Mouse (Mus musculus): Measurements from ENCODE around the gene Slc11a2. TPM values are rescaled to one million over a fixed set of nuclear protein-coding genes. Genes with fewer than 3 reads are reported as not detected.
"Not testable (repeated sequence)": the region's sequence is repeated elsewhere in the genome, so short reads cannot be mapped to it uniquely, and the experiment has no call there.

Gene Slc11a2
- polyA plus RNA-seq, 1 experiment from 2014 or later = 17.8 TPM

DNA sequence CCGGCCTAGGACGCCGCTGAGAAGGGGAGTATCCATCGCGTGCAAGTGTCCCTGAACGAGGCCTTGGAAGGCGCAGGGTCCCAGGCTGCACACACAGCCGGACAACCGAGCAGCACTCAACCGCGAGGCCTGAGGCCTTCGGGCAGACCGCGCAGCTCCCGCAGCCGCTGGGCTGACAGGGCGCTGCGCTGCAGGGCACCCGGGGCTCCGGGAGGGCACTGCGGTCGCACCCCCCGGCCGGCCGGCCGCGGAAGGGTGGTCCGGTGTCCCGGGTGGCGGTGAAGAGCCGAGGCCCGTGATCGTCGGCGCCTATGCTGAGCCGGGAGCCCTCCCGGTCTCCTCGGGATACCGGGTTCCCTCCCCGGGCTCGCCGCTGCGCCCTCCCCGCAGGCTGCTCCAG lies 2.4 kb downstream of the Slc11a2 start:
- Histone ChIP-seq H3K4me3 (ENCODE audit: low read depth, low read length) (peak overlapping the region; percentile 96), H3K36me3 (ENCODE audit: insufficient read depth) (no peaks in the 10 kb centered on the region), H3K27ac (ENCODE audit: low read depth) (peak overlapping the region; percentile 16; the same call in 1 of the 2 replicates), H3K9me3 (ENCODE audit: low read depth, low read length) (no peaks in the 10 kb centered on the region), H3K27me3 (ENCODE audit: insufficient read depth, low read length) (peaks cover 16% of the 10 kb centered on the region), H3K9ac (peak overlapping the region; percentile 91), H3K4me1 (ENCODE audit: insufficient read depth) (0 out of 2 replicates have a peak, but pooled peaks cover 6% of the 10 kb centered on the region), H3K4me2 (peak overlapping the region; percentile 94)
- ATAC-seq (ENCODE audit: insufficient read depth) = peak; percentile 74
- TF ChIP-seq CTCF (IDR thresholded peaks at IDR 0.05; ENCODE audit: low read depth) = no peak
- peak; percentile 35 for DNase-seq
- WGBS = under 1% methylated on average over 44 of the region's 44 CpGs

DNA sequence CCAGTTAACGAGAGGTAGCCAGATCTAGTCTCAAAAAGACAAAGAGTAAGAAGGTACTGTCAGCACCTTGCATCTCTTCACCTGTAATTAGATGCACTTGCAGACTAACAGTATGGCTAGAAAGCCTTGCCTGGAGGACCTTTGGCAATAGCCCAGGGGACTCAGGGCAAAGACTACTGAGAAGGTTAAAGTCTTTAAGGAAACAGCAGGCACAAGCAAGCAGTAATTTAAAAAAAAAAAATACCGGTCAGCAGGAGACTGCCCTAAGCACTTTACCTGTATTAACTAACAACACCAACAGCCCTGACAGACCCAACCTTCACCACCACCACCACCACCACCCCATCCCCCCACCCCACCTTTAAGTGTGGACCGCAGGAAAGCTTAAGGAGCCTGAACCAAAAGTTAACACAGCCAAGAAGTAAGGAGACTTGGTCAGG lies 3.1 kb downstream of the Slc11a2 start, which contains the start of gene Gm5475:
Gene Gm5475 (plus strand): TSS at position 390 of the 440 bp plus-strand sequence.
- ATAC-seq (ENCODE audit: insufficient read depth); DNase-seq; H3K9me3 ChIP-seq (ENCODE audit: low read depth, low read length); H3K36me3 ChIP-seq (ENCODE audit: insufficient read depth); H3K4me1 ChIP-seq (ENCODE audit: insufficient read depth): not testable (repeated sequence)
- H3K9ac ChIP-seq = peak within 1 kb of the TSS; percentile 91
- 30% methylated on average over 3 of the region's 3 CpGs for WGBS
- H3K4me3 ChIP-seq (ENCODE audit: low read depth, low read length) = peak within 1 kb of the TSS; percentile 96
- peaks cover 16% of the 10 kb centered on the region for H3K27me3 ChIP-seq (ENCODE audit: insufficient read depth, low read length)
- peak within 1 kb of the TSS; percentile 16; the same call in 1 of the 2 replicates for H3K27ac ChIP-seq (ENCODE audit: low read depth)
- peak within 1 kb of the TSS; percentile 94 for H3K4me2 ChIP-seq

DNA sequence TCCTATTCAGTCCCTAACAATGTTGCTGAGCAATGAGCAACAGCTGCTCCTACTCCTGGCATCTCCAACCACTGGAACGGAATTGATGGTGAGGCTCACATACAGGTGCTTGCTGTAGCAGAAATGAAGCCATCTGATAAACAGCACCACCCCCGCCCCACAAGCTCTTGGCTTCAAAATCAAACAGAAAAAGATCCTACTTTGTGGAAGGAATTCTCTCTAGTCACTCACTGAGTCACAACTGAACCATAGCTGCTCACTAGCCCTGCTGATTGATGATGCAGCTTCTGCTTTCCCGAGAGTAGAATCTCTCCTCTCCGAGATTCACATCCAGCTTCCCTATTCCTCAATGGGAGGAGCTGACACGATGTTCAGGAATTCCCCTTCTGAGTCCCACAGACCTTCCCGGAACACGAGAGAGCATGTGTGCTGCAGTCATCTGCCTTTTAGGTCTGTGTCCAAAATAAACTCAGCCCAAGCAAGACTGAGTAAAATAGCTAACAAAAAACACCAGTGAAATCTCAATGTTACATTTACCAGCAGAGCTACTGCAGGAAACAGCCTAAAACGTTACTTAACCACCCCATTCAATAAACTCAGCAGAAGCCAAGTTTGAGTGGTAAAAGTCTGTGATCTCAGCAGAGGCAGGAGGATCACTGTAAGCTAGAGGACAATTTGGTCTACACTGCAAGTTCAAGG lies 3.7 kb downstream of the Slc11a2 start:
- 0 out of 2 replicates have a peak overlapping the region, but pooled peaks have one; percentile 3 for H3K9ac ChIP-seq
- TF ChIP-seq CTCF (IDR thresholded peaks at IDR 0.05; ENCODE audit: low read depth) = no peak

DNA sequence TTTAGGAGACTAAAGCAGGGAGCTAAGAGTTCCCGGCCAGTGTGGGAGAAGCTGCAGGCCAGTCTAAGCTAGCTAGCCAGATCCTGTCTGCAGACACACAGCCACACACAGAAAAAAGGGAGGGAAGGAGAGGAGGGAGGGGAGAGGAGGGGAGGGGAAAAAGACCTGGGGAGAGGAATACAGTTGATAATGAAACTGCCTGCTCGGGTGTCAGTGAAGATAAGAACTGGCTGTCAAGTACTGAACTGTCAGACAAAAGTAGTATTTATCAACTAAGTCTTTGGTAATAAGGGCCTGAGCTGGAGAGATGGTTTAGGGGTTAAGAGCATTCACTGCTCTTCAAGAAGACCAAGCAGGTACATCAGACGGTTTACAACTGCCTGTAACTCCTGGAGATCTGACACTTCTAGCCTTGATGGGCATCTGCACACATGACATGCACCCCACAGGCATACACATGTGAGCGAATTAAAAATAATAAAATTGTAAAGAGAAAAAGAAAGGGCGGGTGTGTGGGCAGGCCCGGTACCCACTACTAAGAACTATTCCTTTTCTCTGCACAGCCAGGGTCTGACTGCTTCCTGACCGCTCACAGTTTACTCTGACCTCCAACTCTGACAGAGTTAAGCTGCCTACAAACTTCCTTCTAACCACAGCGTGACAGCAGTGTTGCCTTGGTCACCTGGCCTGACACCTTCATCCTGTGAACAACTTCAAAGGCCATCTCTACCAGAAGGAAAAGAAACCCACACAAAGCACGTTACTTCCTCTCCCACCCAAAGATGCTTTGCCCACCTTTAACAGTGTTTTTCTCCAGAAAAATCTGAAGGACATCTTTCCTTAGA lies 4.7 kb downstream of the Slc11a2 start:
- WGBS = 46% methylated on average over 9 of the region's 9 CpGs
- H3K4me1 ChIP-seq (ENCODE audit: insufficient read depth) = 0 out of 2 replicates have a peak, but pooled peaks cover 6% of the 10 kb centered on the region

More for the DNA sequence above, 3.7 kb downstream of the Slc11a2 start:
- Histone ChIP-seq H3K27ac (ENCODE audit: low read depth) (no peak overlapping the region), H3K36me3 (ENCODE audit: insufficient read depth) (no peaks in the 10 kb centered on the region), H3K4me1 (ENCODE audit: insufficient read depth) (0 out of 2 replicates have a peak, but pooled peaks cover 6% of the 10 kb centered on the region), H3K27me3 (ENCODE audit: insufficient read depth, low read length) (peaks cover 16% of the 10 kb centered on the region), H3K9me3 (ENCODE audit: low read depth, low read length) (no peaks in the 10 kb centered on the region), H3K4me2 (peak overlapping the region; percentile 94), H3K4me3 (ENCODE audit: low read depth, low read length) (peak overlapping the region; percentile 96)
- WGBS = 19% methylated on average over 8 of the region's 8 CpGs
- DNase-seq (no peak), ATAC-seq (ENCODE audit: insufficient read depth) (no peak)

DNA sequence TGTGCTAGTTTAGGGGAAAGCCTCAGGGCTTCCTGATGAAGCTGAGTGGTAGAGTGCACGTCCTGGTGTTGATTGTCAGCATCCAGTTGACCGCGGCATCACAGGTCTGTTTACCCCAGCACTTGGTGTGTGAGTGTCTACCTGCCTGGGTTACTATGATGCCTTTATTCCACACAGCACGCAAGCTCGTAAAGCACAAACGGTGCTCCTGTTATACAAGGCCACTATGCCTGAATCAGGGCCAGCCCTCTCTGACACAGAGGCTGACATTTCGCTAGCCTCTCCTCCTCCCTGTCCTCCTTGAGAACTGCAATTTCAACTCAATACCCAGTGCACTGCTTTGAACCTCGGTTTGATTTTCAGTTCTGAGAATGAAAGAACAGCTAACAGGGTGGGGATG lies 5.6 kb downstream of the Slc11a2 start:
- Histone ChIP-seq H3K9ac (0 out of 2 replicates have a peak overlapping the region, but pooled peaks have one; percentile 2), H3K27me3 (ENCODE audit: insufficient read depth, low read length) (peaks cover 7% of the 10 kb centered on the region), H3K4me1 (ENCODE audit: insufficient read depth) (0 out of 2 replicates have a peak, but pooled peaks cover 6% of the 10 kb centered on the region), H3K9me3 (ENCODE audit: low read depth, low read length) (no peaks in the 10 kb centered on the region), H3K4me2 (peak overlapping the region; percentile 94), H3K27ac (ENCODE audit: low read depth) (no peak overlapping the region; the same call in 1 of the 2 replicates), H3K36me3 (ENCODE audit: insufficient read depth) (no peaks in the 10 kb centered on the region), H3K4me3 (ENCODE audit: low read depth, low read length) (no peak overlapping the region)
- ATAC-seq (ENCODE audit: insufficient read depth) = no peak
- TF ChIP-seq CTCF (IDR thresholded peaks at IDR 0.05; ENCODE audit: low read depth) = no peak
- no peak for DNase-seq
- 68% methylated on average over 8 of the region's 8 CpGs for WGBS

More for the DNA sequence above, 4.7 kb downstream of the Slc11a2 start:
- ATAC-seq (ENCODE audit: insufficient read depth) = no peak
- Histone ChIP-seq H3K9me3 (ENCODE audit: low read depth, low read length) (no peaks in the 10 kb centered on the region), H3K4me3 (ENCODE audit: low read depth, low read length) (no peak overlapping the region), H3K27me3 (ENCODE audit: insufficient read depth, low read length) (peaks cover 15% of the 10 kb centered on the region), H3K27ac (ENCODE audit: low read depth) (peak overlapping the region; percentile 26; the same call in 1 of the 2 replicates), H3K36me3 (ENCODE audit: insufficient read depth) (no peaks in the 10 kb centered on the region), H3K4me2 (peak overlapping the region; percentile 94; the same call in 1 of the 2 replicates), H3K9ac (0 out of 2 replicates have a peak overlapping the region, but pooled peaks have one; percentile 2)
- TF ChIP-seq CTCF (IDR thresholded peaks at IDR 0.05; ENCODE audit: low read depth) = no peak
- DNase-seq = no peak

DNA sequence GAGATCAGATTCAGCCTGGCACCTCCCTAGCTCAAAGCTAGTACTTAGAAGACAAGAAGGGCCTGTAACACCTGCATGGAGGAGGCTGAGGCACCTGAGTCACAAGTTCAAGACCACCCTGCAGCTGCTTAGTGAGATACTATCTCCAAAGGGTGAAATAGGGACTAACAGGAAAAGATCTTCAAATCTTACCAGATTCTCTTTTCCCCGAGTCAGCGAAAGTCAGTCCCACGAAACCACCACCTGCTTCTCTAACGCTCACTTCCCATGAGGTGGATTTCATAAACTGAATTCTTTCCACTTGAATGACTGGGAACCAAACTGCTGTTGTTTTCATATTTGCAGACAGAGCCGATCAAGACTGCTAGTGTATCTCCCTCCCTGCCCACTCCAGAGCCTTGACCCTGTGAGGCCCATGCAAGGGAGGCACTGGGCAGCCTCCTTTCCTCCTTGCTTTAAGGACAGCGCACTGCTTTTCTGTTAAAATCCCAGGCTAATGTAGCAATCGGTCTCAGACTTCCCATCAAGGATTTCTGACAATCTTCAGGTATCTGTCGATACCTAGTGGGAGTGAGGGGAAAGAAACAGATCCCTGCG lies 6.9 kb downstream of the Slc11a2 start:
- H3K27me3 ChIP-seq (ENCODE audit: insufficient read depth, low read length) = no peaks in the 10 kb centered on the region
- no peaks in the 10 kb centered on the region for H3K36me3 ChIP-seq (ENCODE audit: insufficient read depth)
- H3K27ac ChIP-seq (ENCODE audit: low read depth) = no peak overlapping the region
- DNase-seq (no peak), ATAC-seq (ENCODE audit: insufficient read depth) (no peak)
- no peak overlapping the region for H3K4me2 ChIP-seq
- no peaks in the 10 kb centered on the region for H3K9me3 ChIP-seq (ENCODE audit: low read depth, low read length)
- H3K4me3 ChIP-seq (ENCODE audit: low read depth, low read length) = no peak overlapping the region
- H3K4me1 ChIP-seq (ENCODE audit: insufficient read depth) = 0 out of 2 replicates have a peak, but pooled peaks cover 6% of the 10 kb centered on the region
- no peak overlapping the region for H3K9ac ChIP-seq
- WGBS = 82% methylated on average over 9 of the region's 9 CpGs
- no peak for TF ChIP-seq CTCF (IDR thresholded peaks at IDR 0.05; ENCODE audit: low read depth)

Measured in lung, embryonic 14.5 days (tissue).